Mouse (Mus musculus): ENCODE measurements around the gene Smtnl2.

Smtnl2 gene

DNA sequence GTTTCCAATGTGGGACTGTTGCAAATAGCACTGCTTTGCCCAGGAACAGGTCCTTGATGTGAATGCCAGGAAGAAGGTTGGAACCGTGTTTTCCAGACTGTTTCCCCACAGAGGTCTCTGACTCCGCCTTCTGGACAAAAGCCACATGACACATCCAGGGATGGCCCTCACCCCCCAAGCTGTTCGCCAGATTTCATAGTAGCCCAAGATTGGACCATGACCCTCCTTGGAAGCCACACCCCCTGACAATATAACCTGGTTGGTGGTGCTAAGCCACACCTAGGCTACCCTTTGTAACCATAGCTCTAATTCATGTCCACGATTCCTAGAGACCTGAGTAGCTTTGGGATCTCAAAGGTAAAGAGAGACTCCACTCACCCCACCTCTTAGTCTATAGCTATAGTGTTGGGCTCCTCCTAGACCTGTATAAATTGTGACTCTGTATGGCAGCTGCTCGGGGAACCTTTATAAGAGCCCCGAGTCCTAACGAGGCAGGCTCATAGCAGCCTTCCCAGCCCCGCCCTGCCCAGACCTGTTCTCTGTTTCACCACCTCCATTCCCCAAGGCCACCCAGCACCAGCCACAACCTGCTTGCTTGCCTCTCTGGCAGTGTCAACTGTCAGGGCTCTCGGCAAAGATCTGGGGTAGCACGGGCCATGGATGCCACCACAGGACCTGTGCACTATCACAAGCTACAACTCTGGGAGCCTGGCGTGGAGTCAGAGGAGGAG lies 23.6 kb upstream of the Smtnl2 start, which contains the start of gene Ggt6:
TSS of gene Ggt6 (plus strand) at position 564 of the 731 bp plus-strand sequence.
- ChIA-PET POLR2A (interaction anchor here in 3 of 4 experiments (0.7 to 2.2 kb wide), 32 partner anchors 9 to 265 kb away, joined by 3 to 13 read pairs (median 4); partner anchors contain the start of genes 4933427D14Rik (in 1 of the 3), Gm43951 (in 1 of the 3), Smtnl2 (in 1 of the 3) and Spns2 (in 1 of the 3)), CTCF (interaction anchor here (0.5 to 4.5 kb wide), 29 partner anchors 10 to 580 kb away, joined by 3 to 43 read pairs (median 4); partner anchors contain the start of gene Smtnl2 (in 1 of the 4))

DNA sequence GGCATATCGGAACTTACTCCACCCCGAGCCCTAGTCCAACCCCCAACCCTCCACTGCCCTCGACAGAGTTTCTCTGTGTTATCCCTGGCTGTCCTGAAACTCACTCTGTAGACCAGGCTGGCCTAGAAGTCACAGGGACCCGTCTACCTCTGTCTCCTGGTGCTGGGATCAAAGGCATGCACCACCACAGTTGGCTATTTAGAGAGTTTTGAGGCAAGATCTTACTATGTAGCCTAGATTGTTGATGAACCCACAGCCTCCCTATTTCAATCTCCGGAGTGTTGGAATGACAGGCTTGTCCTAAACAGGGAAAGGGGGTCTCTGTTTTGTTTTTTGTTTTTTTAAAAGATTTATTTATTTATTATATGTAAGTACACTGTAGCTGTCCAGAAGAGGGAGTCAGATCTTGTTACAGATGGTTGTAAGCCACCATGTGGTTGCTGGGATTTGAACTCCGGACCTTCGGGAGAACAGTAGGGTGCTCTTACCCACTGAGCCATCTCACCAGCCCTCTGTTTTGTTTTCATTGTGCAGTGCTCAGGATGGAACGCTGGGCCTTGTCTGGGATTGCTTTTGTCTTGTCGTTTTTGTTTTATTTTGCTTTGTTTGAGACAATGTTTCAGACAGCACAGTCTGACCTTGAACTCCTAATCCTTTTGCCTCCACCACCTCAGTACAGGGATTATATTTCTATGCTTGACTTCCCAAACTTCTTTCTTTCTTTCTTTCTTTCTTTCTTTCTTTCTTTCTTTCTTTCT lies 19.0 kb upstream of the Smtnl2 start:
- POLR2A ChIA-PET = interaction anchor here in 3 of 4 experiments (0.9 to 1.4 kb wide), 10 partner anchors 12 to 206 kb away, joined by 3 to 11 read pairs (median 3); no protein-coding TSS in a partner anchor

DNA sequence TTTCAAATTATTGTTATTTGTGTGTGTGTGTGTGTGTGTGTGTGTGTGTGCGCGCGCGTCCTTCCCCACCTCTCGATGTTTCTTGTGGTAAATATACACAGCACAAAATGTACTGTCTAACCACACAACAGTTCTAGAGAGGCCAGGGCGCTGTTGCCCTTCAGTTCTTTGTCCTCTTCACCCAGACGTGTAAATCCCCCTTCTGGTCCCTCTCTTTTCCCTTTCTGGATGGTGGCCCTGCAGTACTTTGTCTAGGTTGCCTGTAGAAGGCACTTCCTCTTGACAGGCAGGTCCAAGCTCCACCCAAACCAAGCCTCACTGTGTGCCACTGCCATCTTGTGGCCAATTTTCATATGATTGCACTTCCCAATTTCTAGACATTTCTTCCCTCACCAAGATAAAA lies 17.8 kb upstream of the Smtnl2 start:
- POLR2A ChIA-PET = interaction anchor here (0.5 to 1.6 kb wide), 28 partner anchors 9 to 222 kb away, joined by 3 to 11 read pairs (median 4); partner anchors contain the start of genes 4933427D14Rik (in 1 of the 4), Gm43951 (in 1 of the 4), Smtnl2 (in 1 of the 4) and Txndc17 (in 1 of the 4)
- CTCF ChIA-PET = interaction anchor here (0.5 to 3.3 kb wide), 77 partner anchors 9 to 552 kb away, joined by 3 to 67 read pairs (median 4); partner anchors contain the start of genes Smtnl2 (in 3 of the 4), Tekt1 (in 2 of the 4), Fbxo39 (in 1 of the 4) and Gm43951 (in 1 of the 4)

More for the DNA sequence above, 19.0 kb upstream of the Smtnl2 start:
- CTCF ChIA-PET = interaction anchor here (0.5 to 3.3 kb wide), 36 partner anchors 14 to 209 kb away, joined by 3 to 67 read pairs (median 8); partner anchors contain the start of genes Smtnl2 (in 2 of the 4), Tekt1 (in 2 of the 4) and Fbxo39 (in 1 of the 4)

DNA sequence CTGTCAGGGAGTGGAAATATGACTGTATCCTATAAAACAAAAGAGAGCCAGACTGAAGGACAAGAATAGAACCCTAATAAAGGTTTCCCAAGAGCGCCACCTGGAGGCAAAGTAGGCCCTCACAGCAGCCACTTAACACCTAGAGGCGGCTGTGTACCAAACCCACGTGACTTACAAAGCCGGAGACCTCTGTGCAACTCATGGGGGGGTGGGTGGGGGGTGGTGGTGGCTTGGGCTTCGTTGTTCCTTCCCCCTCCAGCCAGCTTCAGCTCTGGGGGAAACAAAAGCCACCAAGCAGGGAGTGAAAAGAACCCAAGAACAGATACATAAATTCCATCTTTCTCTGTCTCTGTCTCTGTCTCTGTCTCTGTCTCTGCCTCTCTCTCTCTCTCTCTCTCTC lies 17.2 kb upstream of the Smtnl2 start:
- ChIA-PET CTCF (interaction anchor here (0.5 to 3.3 kb wide), 69 partner anchors 9 to 386 kb away, joined by 3 to 67 read pairs (median 5); partner anchors contain the start of genes Smtnl2 (in 3 of the 4), Tekt1 (in 2 of the 4), Fbxo39 (in 1 of the 4) and Gm43951 (in 1 of the 4)), POLR2A (interaction anchor here in 3 of 4 experiments (0.5 to 1.6 kb wide), 15 partner anchors 8 to 109 kb away, joined by 3 to 11 read pairs (median 4); partner anchors contain the start of gene Smtnl2 (in 1 of the 3))

DNA sequence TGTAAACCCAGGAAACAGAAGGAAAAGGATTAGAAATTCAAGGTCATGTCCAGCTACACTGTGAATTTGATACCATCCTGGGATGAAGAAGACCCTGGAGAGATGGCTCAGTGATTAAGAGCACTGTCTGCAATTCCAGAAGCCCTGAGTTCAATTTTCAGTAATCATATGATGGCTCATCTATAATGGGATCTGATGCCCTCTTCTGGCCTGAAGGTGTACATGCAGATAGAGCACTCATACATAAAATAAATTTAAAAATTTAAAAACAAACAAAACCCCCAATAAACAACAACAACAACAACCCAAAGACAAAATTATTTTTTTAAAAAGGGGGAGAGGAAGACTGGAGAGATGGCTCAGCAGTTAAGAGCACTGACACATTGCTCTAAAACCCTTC lies 15.4 kb upstream of the Smtnl2 start:
- ChIA-PET POLR2A (interaction anchor here in 2 of 4 experiments (1.1 to 1.2 kb wide), 5 partner anchors 12 to 74 kb away, joined by 3 to 5 read pairs (median 3); no protein-coding TSS in a partner anchor), CTCF (interaction anchor here in 3 of 4 experiments (0.8 to 4.0 kb wide), 10 partner anchors 16 to 206 kb away, joined by 3 to 47 read pairs (median 6); partner anchors contain the start of gene Smtnl2 (in 1 of the 3))

DNA sequence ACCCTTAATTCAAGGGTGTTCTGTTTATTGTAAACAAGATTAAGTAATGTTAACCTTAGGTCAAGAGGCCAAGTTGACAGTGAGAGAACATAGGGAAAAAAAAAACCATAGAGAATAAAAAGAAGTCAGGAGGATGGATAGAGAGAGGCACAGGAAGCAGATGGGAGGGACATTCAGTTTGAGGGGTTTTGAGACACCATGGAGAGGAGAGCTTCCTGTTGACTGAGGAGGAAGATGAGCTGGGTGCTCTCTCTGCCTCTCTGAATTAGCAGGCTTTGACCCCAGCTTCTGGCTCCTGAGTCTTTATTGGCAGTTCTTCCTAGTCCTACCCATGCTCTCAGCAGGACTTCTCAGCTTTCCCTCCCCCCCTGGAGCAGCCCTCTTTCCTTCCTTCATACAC lies 13.7 kb upstream of the Smtnl2 start:
- POLR2A ChIA-PET = interaction anchor here (0.5 to 2.4 kb wide), 9 partner anchors 8 to 138 kb away, joined by 3 to 8 read pairs (median 4); partner anchors contain the start of gene Smtnl2 (in 1 of the 4)
- CTCF ChIA-PET = interaction anchor here in 3 of 4 experiments (0.8 to 4.0 kb wide), 8 partner anchors 14 to 204 kb away, joined by 3 to 47 read pairs (median 6); partner anchors contain the start of gene Smtnl2 (in 1 of the 3)

DNA sequence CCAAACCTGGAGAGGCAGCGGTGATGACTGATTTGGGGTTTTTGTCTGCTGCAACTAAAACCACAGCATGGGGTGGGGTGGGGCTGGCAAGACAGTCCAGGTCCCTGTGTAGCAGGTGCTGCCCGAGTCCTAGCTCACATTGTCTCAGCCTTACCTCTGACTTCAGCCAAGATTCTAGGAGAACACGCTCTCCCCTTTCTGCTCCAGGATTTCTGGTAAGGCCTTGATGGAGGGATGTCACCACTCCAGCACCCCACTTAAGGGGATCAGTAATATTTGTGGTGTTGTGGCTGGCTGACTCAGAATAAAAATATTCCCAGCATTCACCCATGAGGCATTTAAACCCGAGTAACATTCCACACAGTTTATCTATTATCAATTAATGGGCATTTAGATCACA lies 12.2 kb upstream of the Smtnl2 start:
- ChIA-PET CTCF (interaction anchor here in 2 of 4 experiments (0.7 to 2.0 kb wide), 5 partner anchors 13 to 81 kb away, joined by 3 to 7 read pairs (median 5); partner anchors contain the start of gene Smtnl2 (in 1 of the 2)), POLR2A (interaction anchor here in 3 of 4 experiments (0.6 to 2.8 kb wide), 8 partner anchors 10 to 1777 kb away, joined by 3 to 19 read pairs (median 4); partner anchors contain the start of gene Smtnl2 (in 2 of the 3))

DNA sequence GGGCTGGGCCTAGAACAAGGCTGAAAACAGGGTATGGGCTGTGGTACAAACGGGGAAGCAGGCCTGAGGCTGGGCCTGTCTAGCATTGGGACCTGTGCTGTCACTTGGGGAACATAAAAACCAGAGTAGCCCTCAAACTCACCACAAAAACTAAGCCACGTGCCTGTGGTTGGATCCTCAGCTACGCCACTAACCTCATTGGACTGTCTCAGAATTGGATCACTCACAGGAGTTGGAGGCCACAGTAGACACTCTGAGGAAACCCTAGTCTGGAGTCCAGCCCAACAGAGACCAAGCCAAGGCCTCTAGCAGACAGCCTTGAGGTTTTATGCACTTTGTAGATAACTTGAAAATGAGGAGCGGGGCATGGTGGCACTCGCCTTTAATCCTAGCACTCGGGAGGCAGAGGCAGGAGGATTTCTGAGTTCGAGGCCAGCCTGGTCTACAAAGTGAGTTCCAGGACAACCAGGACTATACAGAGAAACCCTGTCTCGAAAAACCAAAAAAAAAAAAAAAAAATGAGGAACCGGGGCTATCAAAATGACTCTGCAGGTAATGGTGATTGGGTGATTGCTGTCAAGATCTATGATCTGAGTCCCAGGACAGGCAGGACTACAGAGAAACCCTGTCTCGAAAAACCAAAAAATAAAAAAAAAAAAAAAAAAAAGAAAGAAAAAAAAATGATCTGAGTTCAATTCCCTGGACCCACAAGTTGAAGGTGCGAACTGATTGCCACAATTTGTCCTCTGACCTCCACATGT lies 10.2 kb upstream of the Smtnl2 start:
- POLR2A ChIA-PET = interaction anchor here in 3 of 4 experiments (0.6 to 2.8 kb wide), 8 partner anchors 10 to 65 kb away, joined by 3 to 19 read pairs (median 3); partner anchors contain the start of gene Smtnl2 (in 3 of the 3)
- CTCF ChIA-PET = interaction anchor here in 3 of 4 experiments (0.7 to 2.2 kb wide), 8 partner anchors 11 to 809 kb away, joined by 3 to 7 read pairs (median 4); partner anchors contain the start of gene Smtnl2 (in 1 of the 3)

DNA sequence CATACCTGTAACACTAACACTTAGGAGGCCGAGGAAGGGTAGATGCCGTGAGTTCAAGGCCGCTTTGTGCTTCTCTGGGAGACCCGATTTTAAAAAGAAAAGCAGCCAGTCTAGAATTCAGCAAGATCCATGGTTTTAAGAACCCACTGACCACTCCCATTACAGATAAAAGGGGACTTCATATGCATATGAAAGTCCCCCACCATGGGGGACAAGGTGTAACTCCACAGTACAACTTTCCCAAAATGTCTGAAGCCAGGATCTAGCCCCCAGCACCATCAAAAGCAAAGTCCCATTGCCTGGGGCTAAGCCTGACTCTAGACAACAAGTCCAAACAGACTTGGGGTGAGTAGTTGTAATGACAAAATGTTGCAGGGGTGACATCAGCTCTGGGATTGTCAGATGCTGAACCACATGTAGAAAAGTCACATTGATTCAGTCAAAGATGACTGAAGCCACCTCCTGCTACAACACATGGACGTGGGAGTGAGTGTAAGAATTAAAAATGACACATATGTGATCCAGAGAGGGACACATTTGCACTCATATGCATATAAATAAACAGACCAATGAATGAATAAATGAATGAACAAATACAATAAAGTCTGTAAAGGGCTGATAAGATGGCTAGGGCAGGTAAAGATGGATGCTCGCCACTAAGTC lies 9.1 kb upstream of the Smtnl2 start:
- ChIA-PET POLR2A (interaction anchor here in 3 of 4 experiments (0.6 to 3.6 kb wide), 17 partner anchors 9 to 148 kb away, joined by 3 to 32 read pairs (median 4); partner anchors contain the start of gene Smtnl2 (in 3 of the 3)), CTCF (interaction anchor here in 2 of 4 experiments (0.8 to 2.2 kb wide), 9 partner anchors 9 to 78 kb away, joined by 3 to 7 read pairs (median 4); partner anchors contain the start of gene Smtnl2 (in 1 of the 2))

DNA sequence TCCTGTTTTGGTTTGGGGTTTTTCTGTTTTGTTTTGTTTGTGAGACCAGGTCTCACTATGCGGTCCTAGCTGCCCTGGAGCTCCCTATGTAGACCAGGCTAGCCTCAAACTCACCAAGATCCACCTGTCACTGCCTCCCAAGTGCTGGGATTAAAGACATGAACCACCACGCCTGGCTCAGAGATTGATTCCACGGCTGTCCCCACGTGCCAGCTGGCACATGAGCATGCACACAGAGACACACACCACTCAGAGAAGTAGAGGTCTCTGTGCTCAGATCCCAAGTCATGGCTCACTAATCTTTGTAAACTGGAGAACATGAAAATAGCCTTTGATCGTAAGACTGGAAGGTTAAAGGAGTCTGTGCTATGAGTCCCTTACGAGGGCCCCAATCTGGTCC lies 7.5 kb upstream of the Smtnl2 start:
- ChIA-PET CTCF (interaction anchor here in 2 of 4 experiments (1.0 to 1.8 kb wide), 4 partner anchors 8 to 11 kb away, joined by 3 to 6 read pairs (median 4); partner anchors contain the start of gene Smtnl2 (in 1 of the 2)), POLR2A (interaction anchor here in 3 of 4 experiments (0.7 to 3.6 kb wide), 15 partner anchors 8 to 85 kb away, joined by 3 to 32 read pairs (median 4); partner anchors contain the start of gene Smtnl2 (in 2 of the 3))

DNA sequence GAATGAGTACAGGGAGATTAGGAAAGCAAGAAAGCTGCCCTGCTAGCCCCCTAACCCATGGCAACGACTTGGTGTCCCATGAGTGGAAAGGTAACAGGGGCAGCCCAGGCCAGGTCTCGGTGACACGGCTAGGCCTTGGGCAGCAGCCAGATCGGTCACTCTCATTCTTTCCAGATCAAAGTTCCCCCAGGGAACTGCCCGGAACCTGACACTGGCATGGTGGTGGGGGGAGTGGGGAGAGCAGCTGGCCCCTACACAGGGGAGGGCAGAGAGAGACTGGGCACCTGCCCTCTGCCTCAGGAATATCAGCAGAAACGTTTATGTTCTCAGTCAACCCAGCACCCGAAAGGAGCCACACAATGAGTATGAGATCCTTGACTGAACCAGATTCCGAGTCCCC lies 6.7 kb upstream of the Smtnl2 start:
- ChIA-PET CTCF (interaction anchor here in 1 of 4 experiments (1.0 to 1.8 kb wide), 4 partner anchors 10 to 76 kb away, joined by 3 to 6 read pairs (median 4); no protein-coding TSS in a partner anchor), POLR2A (interaction anchor here in 3 of 4 experiments (0.7 to 3.6 kb wide), 19 partner anchors 9 to 84 kb away, joined by 3 to 32 read pairs (median 4); partner anchors contain the start of genes Ggt6 (in 1 of the 3), Smtnl2 (in 1 of the 3) and Tekt1 (in 1 of the 3))

DNA sequence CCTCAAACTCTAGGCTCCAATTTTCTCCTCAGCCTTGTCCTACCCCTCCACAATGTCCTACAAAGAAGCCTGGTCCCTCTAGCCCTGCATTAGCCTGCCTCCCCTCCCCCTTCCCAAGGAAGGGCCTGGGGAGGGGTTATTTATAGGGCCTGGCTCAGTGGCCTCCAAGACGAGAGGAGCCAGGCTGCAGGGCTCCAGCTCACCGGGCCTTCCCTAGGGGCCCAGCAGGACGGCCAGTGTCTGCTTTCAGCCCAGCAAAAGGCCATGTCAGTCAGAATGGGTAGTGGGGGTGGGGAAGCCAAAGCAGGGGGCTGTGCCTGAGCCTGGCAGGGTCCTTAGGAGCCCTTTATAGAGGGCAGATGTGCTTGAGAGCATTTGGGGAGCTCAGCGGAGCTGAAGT lies 5.9 kb upstream of the Smtnl2 start:
- ChIA-PET CTCF (interaction anchor here in 1 of 4 experiments (1.0 to 1.8 kb wide), 3 partner anchors 12 to 75 kb away, joined by 3 to 6 read pairs (median 4); no protein-coding TSS in a partner anchor), POLR2A (interaction anchor here in 3 of 4 experiments (0.7 to 3.6 kb wide), 24 partner anchors 8 to 1807 kb away, joined by 3 to 32 read pairs (median 4); partner anchors contain the start of genes Ggt6 (in 1 of the 3), Smtnl2 (in 1 of the 3) and Tekt1 (in 1 of the 3))

DNA sequence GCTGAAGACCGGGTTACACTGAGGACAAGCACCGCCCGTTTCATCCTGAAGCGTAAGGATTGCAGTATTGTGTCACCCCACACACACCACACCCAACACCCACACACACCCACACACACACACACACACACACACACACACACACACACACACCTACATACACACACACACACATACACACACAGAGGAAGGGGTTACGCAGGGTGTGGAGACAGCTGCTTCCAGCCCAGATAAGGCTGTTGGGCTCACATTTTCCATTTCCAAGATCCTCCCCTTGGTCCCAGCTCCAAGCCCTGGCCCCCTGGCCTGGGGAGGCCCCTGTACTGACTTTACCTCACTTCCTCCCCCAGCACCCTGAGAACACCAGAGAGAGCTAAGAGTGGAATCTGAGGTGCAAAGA lies 5.2 kb upstream of the Smtnl2 start:
- ChIA-PET CTCF (interaction anchor here in 2 of 4 experiments (0.7 to 1.0 kb wide), 2 partner anchors 13 kb away, joined by 3 read pairs; no protein-coding TSS in a partner anchor), POLR2A (interaction anchor here (0.7 to 3.1 kb wide), 19 partner anchors 8 to 1806 kb away, joined by 3 to 19 read pairs (median 5); no protein-coding TSS in a partner anchor)

DNA sequence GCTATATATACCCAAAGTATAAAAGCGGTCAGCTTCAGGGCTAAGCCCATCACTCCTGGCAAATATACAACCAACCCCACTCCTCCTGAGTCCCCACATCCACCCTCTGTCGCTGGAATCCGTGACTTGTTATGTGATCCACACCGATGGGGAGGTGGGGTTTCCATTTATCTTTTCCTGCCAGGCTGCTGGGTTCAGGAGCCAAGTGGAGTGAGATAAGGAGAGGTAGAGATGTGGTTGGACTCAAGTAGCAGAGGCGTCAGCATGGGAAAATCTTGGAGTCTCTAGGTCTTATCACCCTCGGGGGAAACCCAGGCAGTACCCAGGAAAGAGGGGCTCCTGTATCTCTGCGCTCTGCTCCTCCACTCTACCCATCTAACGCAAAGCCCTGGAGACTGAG lies 3.6 kb upstream of the Smtnl2 start:
- POLR2A ChIA-PET = interaction anchor here in 2 of 4 experiments (0.6 to 1.3 kb wide), 4 partner anchors 11 to 46 kb away, joined by 3 to 5 read pairs (median 4); no protein-coding TSS in a partner anchor
- CTCF ChIA-PET = no interaction called here

DNA sequence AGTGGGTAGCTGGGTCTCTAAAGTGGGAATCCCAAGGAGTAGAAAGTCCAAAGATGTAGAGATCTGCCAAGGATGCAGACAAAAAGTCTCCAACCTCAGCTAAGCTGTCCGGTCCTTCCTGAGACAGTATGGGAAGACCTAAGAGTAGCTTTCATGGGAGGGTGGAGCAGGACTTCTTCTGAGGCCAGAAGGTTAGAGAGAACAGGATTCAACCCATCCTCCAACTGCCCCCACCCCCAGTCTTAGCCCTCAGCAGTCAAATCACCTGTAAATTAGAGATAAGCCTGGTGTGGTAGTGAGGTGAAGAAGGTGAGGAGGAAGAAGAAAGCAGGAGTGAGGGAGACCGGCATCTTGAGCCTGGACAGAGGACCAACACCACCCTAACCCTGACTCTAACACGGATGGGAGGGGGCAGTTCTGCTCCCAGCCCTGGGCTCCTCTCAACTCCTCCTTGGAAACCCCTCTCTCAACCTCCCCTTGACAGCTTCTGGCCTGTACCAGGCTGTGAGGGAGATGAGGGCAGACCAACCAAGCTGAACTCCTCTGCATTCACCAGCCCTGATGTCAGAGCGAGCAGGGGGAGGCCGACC lies 2.2 kb upstream of the Smtnl2 start:
- POLR2A ChIA-PET = interaction anchor here in 3 of 4 experiments (0.5 to 2.0 kb wide), 12 partner anchors 10 to 1702 kb away, joined by 3 to 6 read pairs (median 3); no protein-coding TSS in a partner anchor
- CTCF ChIA-PET = interaction anchor here in 3 of 4 experiments (0.5 to 1.7 kb wide), 4 partner anchors 16 to 71 kb away, joined by 3 to 8 read pairs (median 4); no protein-coding TSS in a partner anchor
